In genomic region chr7:88544976-88545654, GRCm38 (mm10) we compare ENCODE assay signal across 16 mouse cellular contexts.
A peak's percentile ranks its signal among the peaks of the same experiment; 100 is the strongest.
DNase-seq lines count a peak whose midpoint lies in the region; ATAC-seq lines count a peak whose summit lies in the region.
"Had no signal": no experiment of that assay in that cellular context is flagged by ENCODE, and none has a peak within 500 bp of the region (broad histone marks: within the 10 kb centered on the region; RNA-seq: fewer than 3 reads in every experiment).

No protein-coding gene starts in this region.

- H3K27ac ChIP-seq in forebrain, embryonic 14.5 days (ENCODE audit: low read depth, low read length), result no peak overlapping the region
- no peak overlapping the region for H3K27ac ChIP-seq in forebrain, embryonic 10.5 days
- no peak overlapping the region for H3K27ac ChIP-seq in midbrain, embryonic 11.5 days (ENCODE audit: low read depth, low read length)
- H3K27ac ChIP-seq in midbrain, embryonic 10.5 days (replicated peaks), result no peak overlapping the region
- H3K27ac ChIP-seq in forebrain, embryonic 16.5 days (ENCODE audit: low read length), result no peak overlapping the region
- peak overlapping the region; percentile 18; the same call in 1 of the 2 replicates for H3K27ac ChIP-seq in neural tube, embryonic 13.5 days (replicated peaks)
- H3K27ac ChIP-seq: embryonic facial prominence, embryonic 12.5 days; heart, adult 2 months; limb, embryonic 12.5 days; liver, embryonic 15.5 days; stomach, embryonic 15.5 days had no signal

- H3K4me3 ChIP-seq in forebrain, embryonic 14.5 days (ENCODE audit: low read depth, low read length), result no peak overlapping the region
- no peak overlapping the region for H3K4me3 ChIP-seq in forebrain, embryonic 10.5 days
- H3K4me3 ChIP-seq in midbrain, embryonic 11.5 days (ENCODE audit: low read depth, low read length), result no peak overlapping the region
- H3K4me3 ChIP-seq in midbrain, embryonic 10.5 days, result no peak overlapping the region
- H3K4me3 ChIP-seq in forebrain, embryonic 16.5 days (replicated peaks; ENCODE audit: low read length), result no peak overlapping the region
- no peak overlapping the region for H3K4me3 ChIP-seq in neural tube, embryonic 13.5 days
- H3K4me3 ChIP-seq: embryonic facial prominence, embryonic 12.5 days; heart, adult 2 months; limb, embryonic 12.5 days; liver, embryonic 15.5 days; stomach, embryonic 15.5 days had no signal

- 39% methylated on average over 5 of the region's 5 CpGs for WGBS in forebrain, embryonic 14.5 days
- 57% methylated on average over 5 of the region's 5 CpGs for WGBS in forebrain, embryonic 10.5 days
- WGBS in midbrain, embryonic 11.5 days, result 58% methylated on average over 5 of the region's 5 CpGs
- WGBS in midbrain, embryonic 10.5 days, result 64% methylated on average over 5 of the region's 5 CpGs
- 33% methylated on average over 5 of the region's 5 CpGs for WGBS in forebrain, embryonic 16.5 days
- 41% methylated on average over 5 of the region's 5 CpGs for WGBS in neural tube, embryonic 13.5 days

- no peak overlapping the region for H3K4me2 ChIP-seq in forebrain, embryonic 14.5 days (ENCODE audit: low read length)
- H3K4me2 ChIP-seq in midbrain, embryonic 11.5 days, result no peak overlapping the region
- H3K4me2 ChIP-seq in forebrain, embryonic 16.5 days (ENCODE audit: low read length), result no peak overlapping the region
- no peak overlapping the region for H3K4me2 ChIP-seq in neural tube, embryonic 13.5 days
- H3K4me2 ChIP-seq: embryonic facial prominence, embryonic 12.5 days; limb, embryonic 12.5 days; liver, embryonic 15.5 days; lung, embryonic 14.5 days; stomach, embryonic 15.5 days had no signal

- H3K36me3 ChIP-seq in forebrain, embryonic 14.5 days (ENCODE audit: control insufficient read depth, insufficient read depth, low read length), result no peaks in the 10 kb centered on the region
- H3K36me3 ChIP-seq in forebrain, embryonic 10.5 days (replicated peaks), result no peaks in the 10 kb centered on the region
- H3K36me3 ChIP-seq in midbrain, embryonic 11.5 days (ENCODE audit: control insufficient read depth, insufficient read depth, low read length), result no peaks in the 10 kb centered on the region
- no peaks in the 10 kb centered on the region for H3K36me3 ChIP-seq in midbrain, embryonic 10.5 days
- H3K36me3 ChIP-seq in forebrain, embryonic 16.5 days (ENCODE audit: control insufficient read depth, insufficient read depth), result no peaks in the 10 kb centered on the region
- H3K36me3 ChIP-seq in neural tube, embryonic 13.5 days, result no peaks in the 10 kb centered on the region
- H3K36me3 ChIP-seq: embryonic facial prominence, embryonic 12.5 days; G1E; limb, embryonic 12.5 days; liver, embryonic 15.5 days; stomach, embryonic 15.5 days had no signal

- no peak overlapping the region for H3K9ac ChIP-seq in forebrain, embryonic 14.5 days (ENCODE audit: low read length)
- H3K9ac ChIP-seq in midbrain, embryonic 11.5 days (ENCODE audit: low read length), result no peak overlapping the region
- H3K9ac ChIP-seq in forebrain, embryonic 16.5 days (replicated peaks; ENCODE audit: low read depth, low read length), result no peak overlapping the region
- no peak overlapping the region for H3K9ac ChIP-seq in neural tube, embryonic 13.5 days
- H3K9ac ChIP-seq: embryonic facial prominence, embryonic 12.5 days; limb, embryonic 12.5 days; liver, embryonic 15.5 days; lung, embryonic 14.5 days; stomach, embryonic 15.5 days had no signal

- ATAC-seq in forebrain, embryonic 14.5 days, result peak; percentile 46; the same call in 1 of the 2 replicates
- ATAC-seq in midbrain, embryonic 11.5 days (ENCODE audit: low FRiP score), result no peak
- ATAC-seq in forebrain, embryonic 16.5 days, result 0 out of 2 replicates have a peak, but pooled peaks have one; percentile 26
- ATAC-seq in neural tube, embryonic 13.5 days (ENCODE audit: low read depth), result 0 out of 2 replicates have a peak, but pooled peaks have one; percentile 23
- ATAC-seq in inflammation-experienced regulatory T-cells, adult 6 months, result no peak
- ATAC-seq: intestine, postnatal 0 days had no signal

- H3K4me1 ChIP-seq in forebrain, embryonic 14.5 days (ENCODE audit: control insufficient read depth, insufficient read depth, low read length), result no peaks in the 10 kb centered on the region
- peaks cover 3% of the 10 kb centered on the region; the same call in 1 of the 2 replicates for H3K4me1 ChIP-seq in forebrain, embryonic 10.5 days
- no peaks in the 10 kb centered on the region for H3K4me1 ChIP-seq in midbrain, embryonic 11.5 days (ENCODE audit: control insufficient read depth, insufficient read depth, low read length)
- no peaks in the 10 kb centered on the region for H3K4me1 ChIP-seq in midbrain, embryonic 10.5 days
- H3K4me1 ChIP-seq in forebrain, embryonic 16.5 days (replicated peaks; ENCODE audit: control insufficient read depth, insufficient read depth, low read length), result no peaks in the 10 kb centered on the region
- peaks cover 5% of the 10 kb centered on the region; the same call in 1 of the 2 replicates for H3K4me1 ChIP-seq in neural tube, embryonic 13.5 days (replicated peaks)
- H3K4me1 ChIP-seq: embryonic facial prominence, embryonic 12.5 days; limb, embryonic 12.5 days; liver, embryonic 15.5 days; stomach, embryonic 15.5 days had no signal

- H3K27me3 ChIP-seq in forebrain, embryonic 14.5 days (replicated peaks; ENCODE audit: control insufficient read depth, insufficient read depth, low read length), result no peaks in the 10 kb centered on the region
- no peaks in the 10 kb centered on the region for H3K27me3 ChIP-seq in forebrain, embryonic 10.5 days (ENCODE audit: poor library complexity, severe bottlenecking)
- H3K27me3 ChIP-seq in midbrain, embryonic 11.5 days (ENCODE audit: control insufficient read depth, insufficient read depth, low read length), result no peaks in the 10 kb centered on the region
- H3K27me3 ChIP-seq in midbrain, embryonic 10.5 days (ENCODE audit: low read depth, poor library complexity, severe bottlenecking), result no peaks in the 10 kb centered on the region
- no peaks in the 10 kb centered on the region for H3K27me3 ChIP-seq in forebrain, embryonic 16.5 days (replicated peaks; ENCODE audit: control insufficient read depth, insufficient read depth, low read length)
- no peaks in the 10 kb centered on the region for H3K27me3 ChIP-seq in neural tube, embryonic 13.5 days
- H3K27me3 ChIP-seq: embryonic facial prominence, embryonic 12.5 days; limb, embryonic 12.5 days; liver, embryonic 15.5 days; stomach, embryonic 15.5 days had no signal

- no peak for DNase-seq in forebrain, embryonic 14.5 days (ENCODE audit: low spot score)
- DNase-seq in forebrain, embryonic 10.5 days (ENCODE audit: extremely low spot score, low spot score), result no peak
- DNase-seq in midbrain, embryonic 11.5 days (ENCODE audit: low spot score, missing footprints), result peak; percentile 60
- DNase-seq in midbrain, embryonic 10.5 days (ENCODE audit: low spot score), result no peak
- no peak for DNase-seq in urinary bladder, postnatal 4 days (ENCODE audit: low spot score in 2 of 2)

- H3K9me3 ChIP-seq in forebrain, embryonic 14.5 days (replicated peaks; ENCODE audit: control insufficient read depth, low read length), result no peaks in the 10 kb centered on the region
- H3K9me3 ChIP-seq in forebrain, embryonic 10.5 days, result no peaks in the 10 kb centered on the region
- H3K9me3 ChIP-seq in midbrain, embryonic 11.5 days (ENCODE audit: control insufficient read depth, low read length), result no peaks in the 10 kb centered on the region
- no peaks in the 10 kb centered on the region for H3K9me3 ChIP-seq in midbrain, embryonic 10.5 days (replicated peaks)
- no peaks in the 10 kb centered on the region for H3K9me3 ChIP-seq in forebrain, embryonic 16.5 days (ENCODE audit: control insufficient read depth, low read length)
- H3K9me3 ChIP-seq in neural tube, embryonic 13.5 days, result no peaks in the 10 kb centered on the region
- H3K9me3 ChIP-seq: embryonic facial prominence, embryonic 12.5 days; G1E; limb, embryonic 12.5 days; liver, embryonic 15.5 days; stomach, embryonic 15.5 days had no signal

Comparison
In these comparisons a context has a peak if more than half of its experiments do, and no peak if none do; other contexts are left out.
1. ATAC-seq: peak in forebrain, embryonic 14.5 days (single experiment), forebrain, embryonic 16.5 days (single experiment) and neural tube, embryonic 13.5 days (single experiment); none in midbrain, embryonic 11.5 days (single experiment) and inflammation-experienced regulatory T-cells, adult 6 months (single experiment).